Mouse (Mus musculus) natural killer cell, adult 2 months (primary cell): ENCODE results near the gene Lrp6.
A peak's percentile ranks its signal among the peaks of the same experiment; 100 is the strongest.

Experiments used
- DNase-seq, 2 experiments: peaks; one replicate each; pipeline ENCODE4 v3.0.0; 2022; ENCODE audit warnings: low spot score in 2 of 2

Gene Lrp6

DNA sequence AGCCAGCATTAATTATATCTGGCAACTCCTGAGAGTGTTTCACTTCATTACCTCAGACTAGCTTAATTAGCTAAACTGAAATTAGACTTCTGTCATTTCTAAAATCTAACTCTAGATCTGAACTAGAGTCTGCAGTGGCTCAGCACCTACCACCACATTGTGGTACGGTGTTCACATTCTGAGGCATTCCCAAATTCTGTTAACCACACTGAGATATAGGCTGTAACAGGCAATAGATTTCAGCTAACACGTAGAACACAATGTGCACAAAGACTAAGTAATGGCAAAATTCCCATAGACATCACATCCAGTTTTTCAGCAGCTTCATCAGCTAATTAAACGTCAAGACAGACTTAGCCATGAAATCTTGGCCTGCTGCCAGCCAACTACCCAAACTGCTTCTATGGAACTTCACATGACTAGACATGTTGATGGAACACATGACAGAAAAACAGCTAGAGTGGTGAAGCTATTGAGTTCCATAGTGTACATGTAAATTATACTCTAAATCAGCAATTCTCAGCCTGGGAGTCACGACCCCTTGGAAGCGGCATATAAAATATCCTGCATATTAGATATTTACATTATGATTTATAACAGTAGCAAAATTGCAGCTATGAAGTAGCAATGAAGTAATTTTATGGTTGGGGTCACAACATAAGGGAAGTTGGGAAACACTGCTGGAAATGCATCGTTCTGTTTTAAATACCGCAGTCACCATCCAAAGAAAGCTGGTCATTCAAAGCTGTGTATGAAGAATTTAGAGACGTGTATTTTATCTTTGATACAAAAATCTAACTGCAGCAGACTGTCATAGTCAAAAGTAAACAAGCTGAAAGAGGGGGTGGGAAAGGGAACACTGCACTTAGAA is 71.7 kb downstream of the Lrp6 start:
- no peak for DNase-seq

DNA sequence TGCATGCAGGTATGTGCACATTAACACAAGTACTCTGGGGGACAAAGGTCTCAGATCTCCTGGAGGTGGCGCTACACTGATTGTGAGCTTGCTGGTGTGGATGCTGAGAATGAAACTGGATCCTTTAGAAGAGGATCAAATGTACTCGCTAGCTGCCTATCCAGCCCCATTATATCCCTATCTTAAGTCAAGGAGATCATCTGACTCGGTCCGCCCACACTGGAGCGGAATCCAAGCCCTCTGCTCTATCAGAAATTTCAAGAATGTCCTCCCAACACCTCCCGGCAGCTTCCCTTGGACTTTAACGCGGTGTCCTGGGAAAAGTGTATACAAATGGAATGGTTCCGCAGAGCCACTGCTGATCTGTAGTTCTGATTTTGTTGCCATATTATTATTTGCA is 77.1 kb downstream of the Lrp6 start:
- no peak for DNase-seq

DNA sequence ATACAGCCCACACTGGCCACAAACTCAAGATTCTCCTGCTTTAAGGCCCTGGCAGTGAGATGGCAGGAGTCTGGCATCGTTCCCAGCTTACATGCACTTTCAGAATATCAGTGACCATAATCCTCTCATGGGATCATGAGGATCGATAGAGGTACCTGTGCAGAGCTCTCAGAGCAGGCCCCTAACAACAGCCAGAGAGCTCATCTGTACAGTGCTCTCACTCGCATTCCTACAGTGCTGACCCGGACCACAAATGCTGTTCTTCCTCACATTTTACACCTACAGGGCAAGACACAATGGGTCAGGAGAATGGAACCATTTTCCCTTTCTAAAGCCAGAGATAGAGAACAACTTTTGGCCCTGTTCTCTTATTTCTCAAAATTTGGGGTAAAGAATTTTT is 77.6 kb downstream of the Lrp6 start:
- DNase-seq, result no peak

DNA sequence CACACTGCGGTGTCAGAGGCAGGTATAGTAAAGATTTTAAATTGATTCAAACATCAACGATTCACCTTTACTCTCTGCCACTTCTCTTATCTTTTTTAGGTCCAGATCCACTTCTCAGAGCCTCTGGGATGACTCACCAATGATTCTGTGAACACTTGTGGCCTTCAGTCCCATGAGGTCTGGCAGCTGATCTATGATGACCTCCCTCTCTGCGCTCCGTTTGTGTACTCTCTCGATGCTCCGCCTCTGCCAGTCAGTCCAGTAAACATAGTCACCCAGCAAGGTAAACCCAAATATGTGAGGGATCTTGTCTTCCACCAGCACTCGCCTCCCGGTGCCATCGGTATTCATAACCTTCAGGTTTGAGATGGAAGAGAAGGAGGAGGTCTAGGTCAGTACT is 80.4 kb downstream of the Lrp6 start:
- DNase-seq, result no peak

DNA sequence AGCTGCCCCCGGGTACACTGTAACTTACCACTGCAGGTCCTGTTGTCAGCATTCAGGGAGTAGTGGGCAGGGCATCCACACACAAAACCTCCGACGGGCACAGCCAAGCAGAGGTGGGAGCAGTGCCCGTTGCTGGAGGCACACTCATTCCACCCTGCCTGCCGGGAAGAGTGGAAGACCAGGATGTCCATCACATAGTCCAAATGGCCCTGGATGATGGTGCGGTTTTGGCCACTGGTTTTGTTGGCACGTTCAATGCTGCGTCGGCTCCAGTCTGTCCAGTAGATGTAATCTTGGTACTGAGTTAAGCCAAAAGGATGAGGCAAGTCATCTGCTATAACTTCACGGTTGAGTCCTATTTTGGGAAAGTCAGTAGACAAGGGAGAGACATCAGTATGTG is 87.3 kb downstream of the Lrp6 start:
- DNase-seq, result no peak

DNA sequence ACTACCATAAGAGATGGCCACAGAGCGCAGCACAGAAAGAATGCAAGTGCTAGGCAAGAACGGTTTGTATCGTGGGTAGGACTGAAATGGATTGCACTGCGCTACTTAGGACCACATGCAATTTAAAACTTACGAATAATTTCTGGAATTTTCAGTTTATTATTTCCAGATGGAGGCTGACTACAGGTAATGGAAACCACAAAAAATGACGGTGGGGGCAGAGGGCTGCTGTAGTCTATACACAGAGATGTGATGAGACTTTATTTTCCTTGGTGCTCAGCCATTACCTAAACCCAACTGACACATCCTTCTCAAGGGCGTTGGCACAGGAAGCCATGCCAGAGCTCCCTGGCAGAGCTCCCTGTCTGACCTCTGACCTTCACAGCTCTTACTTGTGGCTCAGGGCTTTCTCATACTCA is 93.6 kb downstream of the Lrp6 start:
- no peak for DNase-seq

DNA sequence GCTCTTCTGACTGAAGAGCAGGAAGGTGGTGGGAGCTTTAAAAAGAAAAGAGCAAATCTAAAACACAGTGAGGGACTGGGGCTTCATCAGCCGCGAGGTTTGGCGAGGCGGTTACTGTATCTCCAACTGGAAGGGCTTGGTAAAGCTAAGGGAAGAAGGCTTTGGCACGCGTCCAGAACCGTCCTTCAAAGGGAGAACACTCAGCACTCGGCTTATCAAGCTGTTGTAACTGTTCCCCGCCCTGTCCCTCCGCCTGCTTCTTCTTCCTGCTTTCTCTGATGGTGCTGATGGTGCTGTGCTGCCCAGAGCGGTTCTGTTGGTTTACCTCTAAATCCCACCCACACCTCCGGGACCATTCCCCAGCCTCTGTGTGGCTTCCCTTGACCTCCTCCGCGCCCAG is 95.9 kb downstream of the Lrp6 start:
- DNase-seq, result no peak

DNA sequence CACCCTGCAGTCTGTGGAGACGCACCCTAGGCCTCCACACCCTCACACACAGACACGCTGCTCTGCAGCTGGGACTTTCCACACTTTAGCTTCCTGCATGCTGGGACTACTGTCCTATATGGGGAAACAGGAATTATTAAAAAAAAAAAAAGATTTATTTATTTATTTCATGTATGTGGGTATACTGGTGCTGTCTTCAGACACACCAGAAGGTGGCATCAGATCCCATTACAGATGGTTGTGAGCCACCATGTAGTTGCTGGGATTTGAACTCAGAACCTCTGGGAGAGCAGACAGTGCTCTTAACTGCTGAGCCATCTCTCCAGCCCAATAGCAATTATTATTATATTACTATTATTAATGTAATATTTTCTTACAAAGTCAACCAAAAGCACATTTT is 97.5 kb downstream of the Lrp6 start:
- no peak for DNase-seq

DNA sequence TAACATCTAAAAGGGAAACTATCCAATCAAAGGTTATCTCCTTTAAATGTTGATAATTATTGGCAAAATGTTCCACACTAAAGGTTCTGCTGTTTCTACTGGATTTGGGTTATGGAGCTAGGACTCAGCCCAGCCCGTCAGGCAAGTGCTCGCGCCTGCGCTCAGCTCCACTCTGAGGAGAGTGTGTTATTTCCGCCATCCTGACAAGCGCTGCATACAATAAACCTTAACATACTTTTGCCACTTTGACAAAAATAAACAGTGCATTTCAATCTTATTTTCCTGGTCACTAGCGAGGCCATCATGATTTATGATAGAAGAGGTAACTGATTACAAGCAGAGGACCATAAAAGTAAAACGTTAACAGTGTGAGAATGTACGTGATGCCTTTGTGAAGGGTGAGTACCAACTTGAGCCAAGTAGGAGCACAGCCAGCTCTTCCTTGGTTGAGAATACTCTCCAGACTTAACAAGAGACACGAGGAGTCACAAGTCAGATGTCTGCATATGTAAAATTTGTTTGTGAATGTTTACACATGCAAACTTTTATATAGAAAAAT is 100.0 kb downstream of the Lrp6 start:
- no peak for DNase-seq

DNA sequence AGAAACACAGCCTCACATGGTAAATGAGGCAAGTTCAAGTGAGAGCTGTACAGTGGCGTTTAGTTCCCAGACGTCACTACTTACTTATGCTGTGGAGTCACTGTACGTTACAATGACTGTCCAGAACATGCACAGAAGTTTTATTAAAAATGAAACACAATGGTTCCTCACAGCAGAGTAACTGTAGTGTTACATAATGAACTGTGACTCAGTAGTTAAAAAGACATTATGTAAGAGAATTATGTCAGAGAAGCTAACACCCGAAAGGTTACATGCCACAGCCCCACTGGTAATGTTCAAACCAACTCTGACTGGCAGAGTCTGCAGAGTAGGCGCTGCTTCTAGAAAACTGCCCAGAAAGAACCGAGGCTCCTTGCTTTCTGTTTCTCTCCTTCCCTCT is 105.6 kb downstream of the Lrp6 start:
- no peak for DNase-seq

DNA sequence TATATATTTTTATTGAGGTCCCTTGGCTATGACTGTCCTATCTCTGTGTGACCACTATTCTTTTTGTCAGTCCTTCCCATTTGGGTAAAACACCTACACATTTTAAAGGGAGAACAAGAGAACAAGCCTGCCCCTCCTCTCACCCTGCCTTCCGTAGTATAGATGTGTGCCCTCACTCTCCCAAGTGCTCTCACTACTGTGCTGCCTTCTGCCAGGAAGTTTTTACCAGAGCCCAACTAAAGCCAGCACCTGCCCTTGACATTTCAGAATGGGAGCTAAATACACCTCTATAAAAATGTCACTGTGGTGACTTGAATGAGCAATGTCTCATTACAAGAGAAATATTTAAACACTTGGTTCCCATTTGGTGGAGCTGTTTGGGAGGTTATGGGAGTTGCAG is 108.4 kb downstream of the Lrp6 start:
- DNase-seq, result no peak

DNA sequence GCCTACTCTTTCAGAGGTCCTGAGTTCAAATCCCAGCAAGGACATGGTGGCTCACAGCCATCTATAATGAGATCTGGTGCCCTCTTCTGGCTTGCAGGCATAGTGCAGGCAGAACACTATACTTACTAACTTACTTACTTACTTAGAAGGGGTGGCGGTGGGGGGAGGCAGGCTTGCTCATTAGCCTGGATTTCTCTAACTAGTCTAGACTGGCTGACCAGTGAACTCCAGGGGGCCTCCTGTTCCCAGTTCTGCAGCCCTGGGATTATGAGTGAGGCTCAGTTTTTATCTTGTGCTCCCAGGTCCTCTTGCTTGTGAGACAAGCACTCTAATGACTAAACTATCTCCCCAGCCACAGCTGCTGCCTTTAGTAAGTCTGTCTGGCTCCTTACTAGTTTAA is 112.7 kb downstream of the Lrp6 start:
- DNase-seq, result no peak

DNA sequence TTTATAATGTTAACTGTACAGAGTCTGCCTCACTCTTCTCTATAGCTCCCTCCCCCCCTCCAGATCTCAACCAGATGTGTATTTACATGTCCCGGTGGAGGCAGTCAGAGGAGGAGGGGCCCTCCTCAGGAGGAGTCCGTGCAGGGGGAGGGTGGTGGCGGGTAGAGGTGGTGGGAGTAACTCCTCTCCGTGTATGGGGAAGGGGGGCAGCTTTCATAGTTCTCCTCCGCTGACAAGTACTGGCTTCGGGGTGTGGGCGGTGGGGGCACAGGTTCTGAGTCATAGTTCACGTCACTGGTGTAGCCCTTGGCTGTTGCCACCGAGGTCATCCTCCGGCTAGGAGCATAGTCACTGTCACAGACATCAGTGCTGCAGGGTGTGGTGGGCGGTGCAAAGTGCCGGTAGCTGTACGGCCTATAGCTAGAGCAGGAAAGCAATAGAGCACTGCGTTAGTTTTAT is 116.1 kb downstream of the Lrp6 start:
- DNase-seq, result no peak

DNA sequence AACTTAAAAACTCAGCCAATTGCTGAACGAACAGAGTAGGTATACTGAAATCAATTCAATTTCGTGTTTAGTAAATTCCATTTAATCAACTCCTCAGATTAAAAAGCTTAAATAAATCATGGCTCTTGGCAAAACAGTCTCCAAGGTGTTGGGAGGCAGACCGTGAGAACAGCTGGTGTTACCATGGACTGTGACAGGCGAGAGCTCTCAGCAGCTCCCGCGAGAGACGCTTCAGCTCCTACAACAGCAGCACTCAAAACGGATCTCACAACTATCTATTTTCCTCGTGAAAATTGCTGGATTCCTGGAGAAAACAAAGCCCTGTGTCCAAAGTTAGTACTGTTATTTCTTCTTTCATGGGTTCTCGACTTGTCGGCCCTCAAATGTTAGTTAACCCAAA is 116.8 kb downstream of the Lrp6 start:
- DNase-seq, result no peak

DNA sequence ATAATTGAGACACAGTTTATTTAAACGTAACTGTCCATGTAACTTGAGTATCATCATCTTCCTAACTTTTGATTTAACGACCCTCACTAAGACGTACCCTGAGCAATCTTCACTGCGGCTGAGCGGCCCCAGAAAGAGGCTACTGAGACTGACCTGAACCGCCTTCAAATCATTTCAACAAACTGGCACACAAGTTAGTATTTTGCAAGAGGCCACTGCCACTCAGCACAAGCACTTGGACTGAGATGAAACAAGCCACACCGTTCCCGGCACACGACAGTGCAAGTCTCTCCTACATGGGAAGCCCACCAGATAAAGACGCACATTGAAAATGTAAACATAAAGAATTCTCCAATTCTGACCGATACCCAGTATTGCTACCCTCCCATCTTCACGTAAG is 118.3 kb downstream of the Lrp6 start:
- DNase-seq, result no peak

DNA sequence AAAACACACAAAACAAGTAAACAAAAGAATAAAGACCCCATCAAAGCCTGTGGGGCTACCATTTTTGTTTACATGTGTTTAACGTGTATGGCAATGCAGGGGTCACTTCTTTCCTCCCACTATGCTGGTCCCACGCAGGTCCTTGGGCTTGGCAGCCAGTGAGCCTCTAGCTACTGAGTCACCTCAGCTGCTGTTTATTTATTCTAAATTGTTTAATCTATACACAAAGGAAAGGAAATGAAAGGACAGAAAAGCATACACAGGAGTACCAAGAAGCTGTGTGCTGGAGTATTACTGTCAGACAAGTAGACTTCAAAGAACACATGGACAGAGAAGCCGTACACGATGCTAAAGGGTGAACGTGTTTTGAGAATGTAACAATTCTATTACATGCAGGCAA is 122.8 kb downstream of the Lrp6 start:
- DNase-seq, result no peak

DNA sequence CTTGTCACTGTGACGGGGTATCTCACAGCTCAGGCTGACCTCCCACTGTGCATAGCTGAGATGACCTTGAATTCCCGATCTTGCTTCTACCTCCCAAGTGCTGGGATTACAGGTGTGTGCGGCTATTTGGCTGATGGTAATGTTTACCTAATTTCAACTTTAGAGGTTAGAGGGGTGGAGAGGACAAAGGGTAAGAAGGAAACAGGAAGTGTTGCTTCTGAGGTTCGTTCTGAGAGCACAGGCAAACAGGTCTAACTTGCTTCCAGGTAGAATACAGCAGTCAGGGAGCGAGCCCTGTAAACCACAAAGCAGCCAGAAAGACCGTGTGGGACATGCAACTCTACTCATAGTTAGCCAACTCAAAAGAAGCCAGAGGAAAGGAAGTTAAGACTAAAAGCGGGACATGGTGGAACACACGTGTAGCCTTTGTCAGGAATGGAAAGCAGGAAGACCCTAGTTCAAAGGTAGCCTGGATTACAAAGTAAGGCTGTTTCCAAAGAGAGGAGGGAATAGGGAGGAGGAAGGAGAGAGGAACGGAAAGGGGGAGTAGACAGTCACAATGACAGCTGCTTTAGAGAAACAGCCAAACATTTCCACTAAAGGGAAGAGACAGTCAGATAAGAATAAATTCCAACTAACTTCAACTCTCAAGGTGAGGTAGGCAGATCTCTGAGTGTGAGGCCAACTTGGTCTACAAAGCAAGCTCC is 123.4 kb downstream of the Lrp6 start:
- no peak for DNase-seq

DNA sequence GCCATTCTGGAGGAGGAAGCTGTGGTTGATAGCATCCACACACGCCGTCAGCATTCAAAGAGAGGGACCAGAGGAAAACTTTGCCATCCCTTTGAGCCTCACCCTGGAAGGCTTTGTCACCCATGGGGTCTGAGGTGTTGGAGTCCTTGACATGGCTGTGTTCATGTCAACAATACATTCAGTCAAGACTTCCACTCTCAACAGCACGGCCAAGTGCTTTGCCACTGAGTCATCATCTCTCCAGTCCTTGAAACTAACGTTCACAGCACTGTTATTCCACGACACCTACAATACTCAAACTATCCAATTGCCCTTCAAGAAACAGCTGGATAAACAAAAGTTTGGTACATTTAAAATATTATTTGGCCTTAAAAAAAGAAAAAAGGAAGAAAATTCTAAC is 124.5 kb downstream of the Lrp6 start:
- no peak for DNase-seq

DNA sequence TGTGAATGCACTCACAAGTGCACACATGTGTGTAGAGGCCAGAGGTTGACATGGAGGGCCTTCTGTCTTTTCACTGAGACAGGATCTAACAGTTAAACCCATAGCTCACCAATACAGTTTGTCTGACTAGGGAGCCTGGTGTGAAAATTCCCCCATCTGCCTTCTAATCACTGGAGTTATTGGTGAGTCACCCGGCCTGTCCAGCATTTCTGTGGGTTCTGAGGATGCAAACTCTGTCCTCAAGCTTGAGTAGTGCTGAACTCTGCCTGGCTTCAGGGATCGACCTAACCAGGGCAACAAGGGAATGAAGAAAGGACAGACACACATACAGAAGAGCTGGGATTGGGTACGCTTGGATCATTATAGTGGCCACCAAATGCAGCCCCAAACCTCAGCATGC is 125.0 kb downstream of the Lrp6 start:
- no peak for DNase-seq

DNA sequence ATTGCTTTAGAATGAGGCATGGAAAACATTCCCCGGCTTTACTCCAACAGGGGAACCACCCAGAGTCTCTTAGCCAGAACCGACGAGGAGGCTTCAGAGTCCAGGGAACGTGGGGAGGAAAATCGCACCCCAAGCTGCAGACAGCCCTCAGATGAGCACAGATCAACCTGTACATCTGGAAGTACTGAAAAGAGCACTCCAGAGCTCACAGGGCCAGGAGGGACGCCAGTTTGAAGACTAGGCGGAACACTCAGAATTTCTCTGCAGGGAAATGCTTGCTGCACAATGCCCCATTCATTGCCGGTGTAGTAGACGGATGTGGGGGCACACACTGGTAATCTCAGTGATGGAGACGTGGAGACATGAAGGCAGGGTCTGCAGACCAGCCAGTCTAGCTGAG is 126.7 kb downstream of the Lrp6 start:
- DNase-seq, result no peak

DNA sequence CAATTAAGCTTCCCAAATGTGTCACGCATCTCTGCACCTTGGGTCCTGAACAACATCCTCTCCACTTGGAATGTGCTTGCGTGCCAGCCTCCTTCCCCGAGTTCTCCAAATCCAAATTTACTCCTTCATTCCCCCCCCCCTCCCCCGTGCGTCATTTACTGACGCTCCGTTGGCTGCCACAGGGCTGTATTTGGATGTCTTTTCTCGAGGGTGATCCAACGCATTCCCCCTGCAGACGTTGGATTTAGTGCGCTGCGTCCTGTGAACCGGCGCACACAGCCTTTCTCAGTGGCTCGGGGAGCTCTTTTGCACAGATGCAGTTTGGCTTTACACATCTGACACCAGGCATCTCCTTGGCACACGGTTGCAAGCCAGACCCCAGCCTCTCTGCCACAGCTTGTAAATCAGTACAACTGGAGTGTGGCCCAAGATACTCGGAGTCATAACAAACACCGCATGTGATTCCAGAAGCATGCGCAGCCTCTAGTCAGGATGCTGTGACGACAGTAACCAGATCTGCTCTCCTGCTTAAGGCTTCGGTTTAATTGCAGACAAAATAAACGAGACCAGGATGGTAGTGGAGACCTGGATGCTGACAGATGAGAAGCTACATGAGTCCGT is 127.3 kb downstream of the Lrp6 start:
- DNase-seq, result no peak

DNA sequence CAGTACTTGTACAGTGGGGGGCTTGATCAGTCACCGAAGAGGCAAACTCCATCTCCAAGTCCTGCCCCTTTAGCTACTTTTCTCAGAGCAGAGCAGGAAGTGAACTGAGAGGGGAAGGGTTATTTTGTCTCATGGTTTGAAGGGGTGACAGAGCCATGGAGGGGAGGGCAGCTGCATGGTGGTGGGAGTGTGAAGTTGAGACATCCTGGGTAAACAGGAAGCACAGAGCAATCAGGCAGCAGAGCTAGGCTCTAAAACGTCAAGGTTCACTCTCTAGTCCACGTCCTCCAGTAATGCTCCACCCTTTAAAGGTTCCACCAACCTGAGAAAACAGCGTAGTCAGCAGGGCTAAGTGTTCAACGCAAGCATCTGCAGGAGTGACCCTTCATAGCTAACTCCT is 129.8 kb downstream of the Lrp6 start:
- DNase-seq, result peak in 1 of 2 experiments; percentile 20
